Mouse (Mus musculus) heart, embryonic 14.5 days (tissue): ENCODE data around the gene C2cd2l. TPM values are rescaled to one million over a fixed set of nuclear protein-coding genes. Genes with fewer than 3 reads are reported as not detected.

ENCODE experiments used
- ATAC-seq: fragments of 200-750 bp; cut with Nextera tagmentation; 2 replicates; pipeline ENCODE4 v1.8.0; 2017; ENCODE audit warnings: low read depth, moderate TSS enrichment; ENCODE audit not compliant: insufficient number of reproducible peaks, insufficient read depth, low FRiP score
- H3K27ac ChIP-seq, 2 experiments: fragments of 200-500 bp in 1 of 2; fragments of 300-500 bp in 1 of 2; sonication (generic) in 1 of 2; replicated peaks in 1 of 2; 2 replicates each; pipeline ENCODE4 v1.5.1; 2012 to 2014; ENCODE audit warnings: low read depth in 2 of 2, low read length in 2 of 2, control low read depth in 1 of 2, mild to moderate bottlenecking in 1 of 2, mixed read lengths in 1 of 2; ENCODE audit not compliant: control insufficient read depth in 1 of 2, insufficient read depth in 1 of 2
- H3K27me3 ChIP-seq: fragments of 300-500 bp; sonication (generic); 2 replicates; pipeline ENCODE4 v1.6.1; 2014; ENCODE audit warnings: mild to moderate bottlenecking, low read length, control low read depth; ENCODE audit not compliant: control insufficient read depth, insufficient read depth
- H3K36me3 ChIP-seq: fragments of 300-500 bp; sonication (generic); 2 replicates; pipeline ENCODE4 v1.6.1; 2014; ENCODE audit warnings: mild to moderate bottlenecking, control low read depth, low read length, mixed read lengths; ENCODE audit not compliant: control insufficient read depth, insufficient read depth
- H3K4me1 ChIP-seq, 2 experiments: fragments of 200-500 bp in 1 of 2; fragments of 300-500 bp in 1 of 2; sonication (generic) in 1 of 2; 2 replicates each; pipeline ENCODE4 v1.6.1; 2012 to 2014; ENCODE audit warnings: low read length in 2 of 2, control low read depth in 1 of 2, mixed read lengths in 1 of 2; ENCODE audit not compliant: control insufficient read depth in 2 of 2, insufficient read depth in 2 of 2
- H3K4me2 ChIP-seq: fragments of 300-500 bp; sonication (generic); 2 replicates; pipeline ENCODE4 v1.6.1; 2014; ENCODE audit warnings: mild to moderate bottlenecking, low read length
- H3K4me3 ChIP-seq, 2 experiments: fragments of 200-500 bp in 1 of 2; fragments of 300-500 bp in 1 of 2; sonication (generic) in 1 of 2; 2 replicates each; pipeline ENCODE4 v1.5.1; 2012 to 2014; ENCODE audit warnings: low read length in 2 of 2, mild to moderate bottlenecking in 2 of 2, control low read depth in 1 of 2, low read depth in 1 of 2, moderate library complexity in 1 of 2; ENCODE audit not compliant: control insufficient read depth in 1 of 2, insufficient read depth in 1 of 2
- H3K9ac ChIP-seq: fragments of 300-500 bp; sonication (generic); 2 replicates; pipeline ENCODE4 v1.6.1; 2014; ENCODE audit warnings: mild to moderate bottlenecking, low read length
- H3K9me3 ChIP-seq: fragments of 300-500 bp; sonication (generic); 2 replicates; pipeline ENCODE4 v1.6.1; 2016; ENCODE audit warnings: low read length, control low read depth; ENCODE audit not compliant: control insufficient read depth
- WGBS: fragments of 180-500 bp; shearing (Covaris S2); extraction: QIAGEN DNeasy Blood & Tissue Kit; methylation state at CpG from one replicate; pipeline ENCODE4 v1.1.7; 2014; 5-methylcytosine and 5-hydroxymethylcytosine counted together
- polyA plus RNA-seq: library from polyadenylated mRNA; unstranded; fragments of >200 nt; fragmentation: Nextera tagmentation; extraction: Ambion mirVana; gene quantifications from 2 replicates; pipeline ENCODE4 v1.2.1, GENCODE M21; 2014

Gene C2cd2l
- polyA plus RNA-seq, 1 experiment from 2014 or later = 7.7 TPM

GRCm38 (mm10) chr9:44269973-44270372, 50.1 kb downstream of the C2cd2l start:
- Histone ChIP-seq H3K27me3 (no peaks in the 10 kb centered on the region), H3K9me3 (no peaks in the 10 kb centered on the region), H3K4me2 (no peak overlapping the region), H3K4me3 (no peak overlapping the region), H3K27ac (no peak overlapping the region), H3K36me3 (no peaks in the 10 kb centered on the region), H3K4me1 (peaks cover 5 to 6% of the 10 kb centered on the region in 2 experiments; a peak in 3 of 4 replicates), H3K9ac (no peak overlapping the region)
- 79% methylated on average over 4 of the region's 4 CpGs for WGBS
- no peak for ATAC-seq

GRCm38 (mm10) chr9:44269077-44269476, 51.0 kb downstream of the C2cd2l start:
- 79% methylated on average over 3 of the region's 3 CpGs for WGBS
- no peaks in the 10 kb centered on the region for H3K27me3 ChIP-seq
- no peaks in the 10 kb centered on the region for H3K9me3 ChIP-seq
- H3K36me3 ChIP-seq = 0 out of 2 replicates have a peak, but pooled peaks cover 2% of the 10 kb centered on the region
- no peak overlapping the region for H3K4me2 ChIP-seq
- H3K27ac ChIP-seq = no peak overlapping the region
- H3K9ac ChIP-seq = no peak overlapping the region
- ATAC-seq = no peak
- H3K4me3 ChIP-seq = no peak overlapping the region
- peaks cover 5 to 6% of the 10 kb centered on the region in 2 experiments; a peak in 3 of 4 replicates for H3K4me1 ChIP-seq

- no peaks in the 10 kb centered on the region for H3K27me3 ChIP-seq
- peaks cover 5 to 6% of the 10 kb centered on the region in 2 experiments; a peak in 3 of 4 replicates for H3K4me1 ChIP-seq
- H3K4me2 ChIP-seq = peak within 1 kb of the TSS; percentile 81
- H3K27ac ChIP-seq = peak within 1 kb of the TSS; percentile 80 to 85
- H3K4me3 ChIP-seq = peak within 1 kb of the TSS; percentile 52 to 60
- H3K36me3 ChIP-seq = 0 out of 2 replicates have a peak, but pooled peaks cover 3% of the 10 kb centered on the region
- H3K9ac ChIP-seq = peak within 1 kb of the TSS; percentile 90
- WGBS = 73% methylated on average over 6 of the region's 6 CpGs
- H3K9me3 ChIP-seq = no peaks in the 10 kb centered on the region
- no peak for ATAC-seq
Observed at GRCm38 (mm10) chr9:44268432-44268831, 51.7 kb downstream of the C2cd2l start, which contains the start of gene Nlrx1. Nlrx1 (minus strand) TSS chr9:44268599.

GRCm38 (mm10) chr9:44268027-44268360, 52.1 kb downstream of the C2cd2l start:
- H3K4me1 ChIP-seq = peaks cover 5 to 6% of the 10 kb centered on the region in 2 experiments; a peak in 3 of 4 replicates
- peak overlapping the region; percentile 80 to 85 for H3K27ac ChIP-seq
- no peaks in the 10 kb centered on the region for H3K27me3 ChIP-seq
- 0 out of 2 replicates have a peak, but pooled peaks cover 7% of the 10 kb centered on the region for H3K36me3 ChIP-seq
- peak overlapping the region; percentile 81 for H3K4me2 ChIP-seq
- peak overlapping the region; percentile 52 to 60 for H3K4me3 ChIP-seq
- ATAC-seq = peak; percentile 87
- WGBS = 4% methylated on average over 27 of the region's 28 CpGs
- no peaks in the 10 kb centered on the region for H3K9me3 ChIP-seq
- H3K9ac ChIP-seq = peak overlapping the region; percentile 90

GRCm38 (mm10) chr9:44267319-44268026, 52.6 kb downstream of the C2cd2l start:
- 5% methylated on average over 23 of the region's 23 CpGs for WGBS
- ATAC-seq = 0 out of 2 replicates have a peak, but pooled peaks have one; percentile 48
- peak overlapping the region; percentile 52 to 60 for H3K4me3 ChIP-seq
- peaks cover 12% of the 10 kb centered on the region; the same call in 1 of the 2 replicates for H3K36me3 ChIP-seq
- no peaks in the 10 kb centered on the region for H3K27me3 ChIP-seq
- peak overlapping the region; percentile 80 to 85 for H3K27ac ChIP-seq
- no peaks in the 10 kb centered on the region for H3K9me3 ChIP-seq
- H3K9ac ChIP-seq = peak overlapping the region; percentile 90
- H3K4me2 ChIP-seq = peak overlapping the region; percentile 81
- H3K4me1 ChIP-seq = peaks cover 5 to 6% of the 10 kb centered on the region in 2 experiments; a peak in 3 of 4 replicates

- peaks cover 18% of the 10 kb centered on the region for H3K36me3 ChIP-seq
- WGBS = 67% methylated on average over 8 of the region's 8 CpGs
- H3K4me3 ChIP-seq = no peak overlapping the region
- no peak for ATAC-seq
- H3K9ac ChIP-seq = peak overlapping the region; percentile 90; the same call in 1 of the 2 replicates
- H3K27ac ChIP-seq = peak overlapping the region in 1 of 2 experiments; percentile 85; a peak in 1 of 4 replicates
- H3K27me3 ChIP-seq = no peaks in the 10 kb centered on the region
- peaks cover 5 to 6% of the 10 kb centered on the region in 2 experiments; a peak in 3 of 4 replicates for H3K4me1 ChIP-seq
- H3K9me3 ChIP-seq = no peaks in the 10 kb centered on the region
- H3K4me2 ChIP-seq = peak overlapping the region; percentile 81
Observed at GRCm38 (mm10) chr9:44266478-44267226, 53.4 kb downstream of the C2cd2l start.

- H3K9ac ChIP-seq = no peak overlapping the region
- H3K27me3 ChIP-seq = no peaks in the 10 kb centered on the region
- no peak overlapping the region for H3K4me2 ChIP-seq
- no peak overlapping the region for H3K27ac ChIP-seq
- ATAC-seq = no peak
- peaks cover 18% of the 10 kb centered on the region for H3K36me3 ChIP-seq
- no peak overlapping the region for H3K4me3 ChIP-seq
- H3K9me3 ChIP-seq = no peaks in the 10 kb centered on the region
- no peaks in the 10 kb centered on the region for H3K4me1 ChIP-seq
- 81% methylated on average over 14 of the region's 14 CpGs for WGBS
Observed at GRCm38 (mm10) chr9:44261388-44261787, 58.7 kb downstream of the C2cd2l start.
